8 mouse cellular contexts compared by ENCODE assay signal in genomic region chr10:75304413-75304812, GRCm38 (mm10). TPM values are rescaled to one million over a fixed set of nuclear protein-coding genes. Genes with fewer than 3 reads are reported as not detected.
A peak's percentile ranks its signal among the peaks of the same experiment; 100 is the strongest.
DNase-seq lines count a peak whose midpoint lies in the region; ATAC-seq lines count a peak whose summit lies in the region.

No protein-coding gene starts in this region.

- no peak overlapping the region for H3K9ac ChIP-seq in hindbrain, embryonic 15.5 days
- no peak overlapping the region for H3K9ac ChIP-seq in midbrain, embryonic 15.5 days

- peak; percentile 63 for ATAC-seq in hindbrain, embryonic 15.5 days (ENCODE audit: low FRiP score, low read depth)
- no peak for ATAC-seq in midbrain, embryonic 15.5 days (replicated peaks)

- no peaks in the 10 kb centered on the region for H3K27me3 ChIP-seq in hindbrain, embryonic 15.5 days
- H3K27me3 ChIP-seq in midbrain, embryonic 15.5 days (replicated peaks) = no peaks in the 10 kb centered on the region

- 52% methylated on average over 6 of the region's 6 CpGs for WGBS in hindbrain, embryonic 15.5 days
- WGBS in midbrain, embryonic 15.5 days = 74% methylated on average over 6 of the region's 6 CpGs

- peaks cover 22% of the 10 kb centered on the region for H3K36me3 ChIP-seq in hindbrain, embryonic 15.5 days
- peaks cover 19% of the 10 kb centered on the region; the same call in 1 of the 2 replicates for H3K36me3 ChIP-seq in midbrain, embryonic 15.5 days (replicated peaks)

- H3K4me3 ChIP-seq in hindbrain, embryonic 15.5 days = no peak overlapping the region
- no peak overlapping the region for H3K4me3 ChIP-seq in midbrain, embryonic 15.5 days

- no peak overlapping the region for H3K4me2 ChIP-seq in hindbrain, embryonic 15.5 days
- H3K4me2 ChIP-seq in midbrain, embryonic 15.5 days = no peak overlapping the region

- H3K27ac ChIP-seq in hindbrain, embryonic 15.5 days (replicated peaks) = peak overlapping the region; percentile 12
- H3K27ac ChIP-seq in midbrain, embryonic 15.5 days = 0 out of 2 replicates have a peak overlapping the region, but pooled peaks have one; percentile 19

- H3K9me3 ChIP-seq in hindbrain, embryonic 15.5 days = no peaks in the 10 kb centered on the region
- H3K9me3 ChIP-seq in midbrain, embryonic 15.5 days = no peaks in the 10 kb centered on the region

- H3K4me1 ChIP-seq in hindbrain, embryonic 15.5 days (replicated peaks) = peaks cover 15% of the 10 kb centered on the region
- H3K4me1 ChIP-seq in midbrain, embryonic 15.5 days = no peaks in the 10 kb centered on the region

- peak; percentile 32 to 64 for DNase-seq in adrenal gland, adult (ENCODE audit: inconsistent age in 2 of 2, low spot score in 1 of 2)
- no peak for DNase-seq in adrenal gland, adult 18-20 months (ENCODE audit: low spot score in 2 of 2)
- DNase-seq in right cerebral cortex, adult 18-20 months = peak; percentile 25
- DNase-seq in right cerebral cortex, postnatal 36 days (ENCODE audit: low spot score in 2 of 2) = no peak
- no peak for DNase-seq in Muller cell, postnatal 12 days (ENCODE audit: inconsistent ontology term)
- no peak for DNase-seq in testis, postnatal 14 days (ENCODE audit: low spot score)

RNA-seq across cellular contexts. Expression of gene Adora2a, which starts 12.3 kb away (rescaled TPM):
- total RNA-seq in adrenal gland, adult 18-20 months (2021) = 1 to 10 TPM; 1.8 to 4.3 TPM
- 3.5 and 4.1 TPM in 2 replicates for polyA plus RNA-seq in hindbrain, embryonic 15.5 days (2015; fragmentation: Nextera tagmentation; extraction: Ambion mirVana)
- 3.8 and 4.0 TPM in 2 replicates for polyA plus RNA-seq in midbrain, embryonic 15.5 days (2015; fragmentation: Nextera tagmentation; extraction: Ambion mirVana)

Comparison
In these comparisons a context has a peak if more than half of its experiments do, and no peak if none do; other contexts are left out.
1. DNase-seq: peak in adrenal gland, adult (2 of 2) and right cerebral cortex, adult 18-20 months (single experiment); none in adrenal gland, adult 18-20 months (0 of 2), right cerebral cortex, postnatal 36 days (0 of 2), Muller cell, postnatal 12 days (single experiment) and testis, postnatal 14 days (single experiment).